Mouse (Mus musculus): ENCODE results near the gene Pi4k2a. TPM values are rescaled to one million over a fixed set of nuclear protein-coding genes. Genes with fewer than 3 reads are reported as not detected.

The Pi4k2a gene
- polyA plus RNA-seq, 1 experiment from 2014 or later: 14.5 TPM

GRCm38 (mm10) chr19:42147170-42147768 lies 57.0 kb downstream of the Pi4k2a start, which contains the start of gene Marveld1:
Gene Marveld1, plus strand, starts transcription at chr19:42147400.
- H3K36me3 ChIP-seq: peaks cover 18% of the 10 kb centered on the region
- peak within 1 kb of the TSS; percentile 93 for H3K27ac ChIP-seq (replicated peaks)
- peak within 1 kb of the TSS; percentile 81 for H3K4me3 ChIP-seq
- H3K4me1 ChIP-seq: peaks cover 59% of the 10 kb centered on the region
- peak within 1 kb of the TSS; percentile 97 for H3K9ac ChIP-seq
- no peaks in the 10 kb centered on the region for H3K9me3 ChIP-seq
- WGBS: under 1% methylated on average over 30 of the region's 57 CpGs
- peak within 1 kb of the TSS; percentile 93 for H3K4me2 ChIP-seq
- no peaks in the 10 kb centered on the region; the same call in 1 of the 2 replicates for H3K27me3 ChIP-seq (replicated peaks)
- ATAC-seq (ENCODE audit: extremely low read depth, insufficient number of reproducible peaks, low FRiP score, low TSS enrichment): peak; percentile 62; the same call in 1 of the 2 replicates

- Histone ChIP-seq H3K4me2 (peak overlapping the region; percentile 93), H3K27ac (replicated peaks) (peak overlapping the region; percentile 93), H3K9me3 (no peaks in the 10 kb centered on the region), H3K4me1 (peaks cover 59% of the 10 kb centered on the region), H3K27me3 (replicated peaks) (no peaks in the 10 kb centered on the region; the same call in 1 of the 2 replicates), H3K4me3 (peak overlapping the region; percentile 81), H3K36me3 (peaks cover 25% of the 10 kb centered on the region), H3K9ac (peak overlapping the region; percentile 97)
- WGBS: under 1% methylated on average over 63 of the region's 63 CpGs
- no peak for ATAC-seq (ENCODE audit: extremely low read depth, insufficient number of reproducible peaks, low FRiP score, low TSS enrichment)
Measured at GRCm38 (mm10) chr19:42147769-42148568, 57.7 kb downstream of the Pi4k2a start.

GRCm38 (mm10) chr19:42148569-42148860 lies 58.2 kb downstream of the Pi4k2a start:
- peak overlapping the region; percentile 81 for H3K4me3 ChIP-seq
- WGBS: 11% methylated on average over 7 of the region's 7 CpGs
- H3K4me2 ChIP-seq: peak overlapping the region; percentile 93
- H3K36me3 ChIP-seq: peaks cover 27% of the 10 kb centered on the region
- H3K9me3 ChIP-seq: no peaks in the 10 kb centered on the region
- peak; percentile 10; the same call in 1 of the 2 replicates for ATAC-seq (ENCODE audit: extremely low read depth, insufficient number of reproducible peaks, low FRiP score, low TSS enrichment)
- H3K9ac ChIP-seq: peak overlapping the region; percentile 97
- H3K27me3 ChIP-seq (replicated peaks): no peaks in the 10 kb centered on the region; the same call in 1 of the 2 replicates
- peaks cover 59% of the 10 kb centered on the region for H3K4me1 ChIP-seq
- H3K27ac ChIP-seq (replicated peaks): peak overlapping the region; percentile 93

- Histone ChIP-seq H3K4me3 (no peak overlapping the region), H3K9me3 (no peaks in the 10 kb centered on the region), H3K4me1 (peaks cover 43% of the 10 kb centered on the region), H3K36me3 (peaks cover 27% of the 10 kb centered on the region), H3K9ac (no peak overlapping the region), H3K4me2 (no peak overlapping the region), H3K27ac (replicated peaks) (0 out of 2 replicates have a peak overlapping the region, but pooled peaks have one; percentile 8), H3K27me3 (replicated peaks) (no peaks in the 10 kb centered on the region)
- WGBS: 4% methylated on average over 6 of the region's 6 CpGs
- ATAC-seq (ENCODE audit: extremely low read depth, insufficient number of reproducible peaks, low FRiP score, low TSS enrichment): no peak
Measured at GRCm38 (mm10) chr19:42151990-42152389, 61.7 kb downstream of the Pi4k2a start.

- 0 out of 2 replicates have a peak, but pooled peaks cover 4% of the 10 kb centered on the region for H3K36me3 ChIP-seq
- H3K4me2 ChIP-seq: no peak overlapping the region
- H3K4me1 ChIP-seq: peaks cover 14% of the 10 kb centered on the region
- H3K27ac ChIP-seq (replicated peaks): peak overlapping the region; percentile 24
- no peak overlapping the region for H3K4me3 ChIP-seq
- no peak overlapping the region for H3K9ac ChIP-seq
- H3K9me3 ChIP-seq: no peaks in the 10 kb centered on the region
- no peak for ATAC-seq (ENCODE audit: extremely low read depth, insufficient number of reproducible peaks, low FRiP score, low TSS enrichment)
- WGBS: 38% methylated on average over 12 of the region's 12 CpGs
- no peaks in the 10 kb centered on the region for H3K27me3 ChIP-seq (replicated peaks)
Measured at GRCm38 (mm10) chr19:42157493-42158237, 67.4 kb downstream of the Pi4k2a start.

GRCm38 (mm10) chr19:42158246-42159017 lies 68.2 kb downstream of the Pi4k2a start:
- Histone ChIP-seq H3K4me3 (peak overlapping the region; percentile 5; the same call in 1 of the 2 replicates), H3K27me3 (replicated peaks) (no peaks in the 10 kb centered on the region), H3K36me3 (no peaks in the 10 kb centered on the region), H3K27ac (replicated peaks) (peak overlapping the region; percentile 24), H3K9ac (0 out of 2 replicates have a peak overlapping the region, but pooled peaks have one; percentile 16), H3K4me2 (peak overlapping the region; percentile 41), H3K4me1 (peaks cover 14% of the 10 kb centered on the region), H3K9me3 (no peaks in the 10 kb centered on the region)
- no peak for ATAC-seq (ENCODE audit: extremely low read depth, insufficient number of reproducible peaks, low FRiP score, low TSS enrichment)
- 19% methylated on average over 13 of the region's 13 CpGs for WGBS

- Histone ChIP-seq H3K27me3 (replicated peaks) (peaks cover 30% of the 10 kb centered on the region), H3K4me3 (no peak within 1 kb of the TSS)
Measured at GRCm38 (mm10) chr19:42163764-42164163, 73.5 kb downstream of the Pi4k2a start, which contains the start of gene Zfyve27. Gene Zfyve27, plus strand, starts transcription at chr19:42163951.

GRCm38 (mm10) chr19:42164188-42164587 lies 73.9 kb downstream of the Pi4k2a start:
- Histone ChIP-seq H3K27me3 (replicated peaks) (peaks cover 34% of the 10 kb centered on the region), H3K9me3 (no peaks in the 10 kb centered on the region), H3K27ac (replicated peaks) (no peak overlapping the region), H3K4me3 (no peak overlapping the region), H3K4me1 (peaks cover 5% of the 10 kb centered on the region; the same call in 1 of the 2 replicates), H3K36me3 (no peaks in the 10 kb centered on the region), H3K4me2 (no peak overlapping the region), H3K9ac (no peak overlapping the region)
- 52% methylated on average over 7 of the region's 7 CpGs for WGBS
- no peak for ATAC-seq (ENCODE audit: extremely low read depth, insufficient number of reproducible peaks, low FRiP score, low TSS enrichment)

More at GRCm38 (mm10) chr19:42163764-42164163, 73.5 kb downstream of the Pi4k2a start, which contains the start of gene Zfyve27:
- H3K4me1 ChIP-seq: peaks cover 6% of the 10 kb centered on the region
- no peak within 1 kb of the TSS for H3K27ac ChIP-seq (replicated peaks)
- ATAC-seq (ENCODE audit: extremely low read depth, insufficient number of reproducible peaks, low FRiP score, low TSS enrichment): no peak
- no peak within 1 kb of the TSS for H3K9ac ChIP-seq
- WGBS: 56% methylated on average over 5 of the region's 5 CpGs
- H3K9me3 ChIP-seq: no peaks in the 10 kb centered on the region
- H3K4me2 ChIP-seq: no peak within 1 kb of the TSS
- no peaks in the 10 kb centered on the region for H3K36me3 ChIP-seq

GRCm38 (mm10) chr19:42166130-42166529 lies 75.9 kb downstream of the Pi4k2a start:
- Histone ChIP-seq H3K27me3 (replicated peaks) (peaks cover 41% of the 10 kb centered on the region), H3K36me3 (no peaks in the 10 kb centered on the region), H3K4me1 (peaks cover 15% of the 10 kb centered on the region), H3K9ac (peak overlapping the region; percentile 71), H3K9me3 (no peaks in the 10 kb centered on the region), H3K4me3 (peak overlapping the region; percentile 36), H3K4me2 (peak overlapping the region; percentile 63), H3K27ac (replicated peaks) (no peak overlapping the region)
- ATAC-seq (ENCODE audit: extremely low read depth, insufficient number of reproducible peaks, low FRiP score, low TSS enrichment): no peak
- 3% methylated on average over 12 of the region's 12 CpGs for WGBS

- no peak for ATAC-seq (ENCODE audit: extremely low read depth, insufficient number of reproducible peaks, low FRiP score, low TSS enrichment)
- WGBS: 40% methylated on average over 3 of the region's 3 CpGs
- no peak overlapping the region for H3K4me3 ChIP-seq
- no peaks in the 10 kb centered on the region for H3K36me3 ChIP-seq
- no peak overlapping the region for H3K27ac ChIP-seq (replicated peaks)
- no peaks in the 10 kb centered on the region for H3K9me3 ChIP-seq
- H3K9ac ChIP-seq: no peak overlapping the region
- H3K4me1 ChIP-seq: peaks cover 21% of the 10 kb centered on the region
- H3K27me3 ChIP-seq (replicated peaks): peaks cover 41% of the 10 kb centered on the region
- no peak overlapping the region for H3K4me2 ChIP-seq
Measured at GRCm38 (mm10) chr19:42166766-42167165, 76.5 kb downstream of the Pi4k2a start.

All from heart, embryonic 13.5 days (tissue).